Mouse (Mus musculus) hindbrain, embryonic 16.5 days (tissue): ENCODE results near the gene Dnm3. TPM values are rescaled to one million over a fixed set of nuclear protein-coding genes. Genes with fewer than 3 reads are reported as not detected.

Source experiments
- ATAC-seq: fragments of 200-750 bp; cut with Nextera tagmentation; 2 replicates; pipeline ENCODE4 v1.8.0; 2017; ENCODE audit warnings: moderate TSS enrichment, moderate library complexity
- H3K27ac ChIP-seq: fragments of 300-500 bp; sonication (generic); 2 replicates; pipeline ENCODE4 v1.5.1; 2014; ENCODE audit warnings: low read depth, mild to moderate bottlenecking, control low read depth, low read length, moderate library complexity
- H3K27me3 ChIP-seq: fragments of 300-500 bp; sonication (generic); replicated peaks from 2 replicates; pipeline ENCODE4 v1.6.1; 2014; ENCODE audit warnings: low read length; ENCODE audit not compliant: control insufficient read depth, insufficient read depth
- H3K36me3 ChIP-seq: fragments of 300-500 bp; sonication (generic); 2 replicates; pipeline ENCODE4 v1.6.1; 2014; ENCODE audit warnings: mild to moderate bottlenecking, low read length, moderate library complexity, mixed read lengths; ENCODE audit not compliant: control insufficient read depth, insufficient read depth
- H3K4me1 ChIP-seq: fragments of 300-500 bp; sonication (generic); 2 replicates; pipeline ENCODE4 v1.6.1; 2014; ENCODE audit warnings: low read depth, low read length; ENCODE audit not compliant: control insufficient read depth, insufficient read depth
- H3K4me2 ChIP-seq: fragments of 300-500 bp; sonication (generic); 2 replicates; pipeline ENCODE4 v1.6.1; 2014; ENCODE audit warnings: mild to moderate bottlenecking, low read length, control low read depth, moderate library complexity
- H3K4me3 ChIP-seq: fragments of 300-500 bp; sonication (generic); 2 replicates; pipeline ENCODE4 v1.5.1; 2014; ENCODE audit warnings: mild to moderate bottlenecking, low read length, control low read depth, moderate library complexity
- H3K9ac ChIP-seq: fragments of 300-500 bp; sonication (generic); 2 replicates; pipeline ENCODE4 v1.6.1; 2014; ENCODE audit warnings: low read depth, mild to moderate bottlenecking, control low read depth, low read length, moderate library complexity
- H3K9me3 ChIP-seq: fragments of 300-500 bp; sonication (generic); 2 replicates; pipeline ENCODE4 v1.6.1; 2014; ENCODE audit warnings: mild to moderate bottlenecking, low read length, moderate library complexity; ENCODE audit not compliant: control insufficient read depth
- WGBS: fragments of 180-500 bp; shearing (Covaris S2); extraction: QIAGEN DNeasy Blood & Tissue Kit; methylation state at CpG from one replicate; pipeline ENCODE4 v1.1.7; 2014; 5-methylcytosine and 5-hydroxymethylcytosine counted together
- polyA plus RNA-seq: library from polyadenylated mRNA; unstranded; fragments of >200 nt; fragmentation: Nextera tagmentation; extraction: Ambion mirVana; gene quantifications from 2 replicates; pipeline ENCODE4 v1.2.1, GENCODE M21; 2015

Dnm3 gene
- polyA plus RNA-seq, 1 experiment from 2014 or later: 57.1 TPM

- no peak overlapping the region for H3K9ac ChIP-seq
- H3K27me3 ChIP-seq: no peaks in the 10 kb centered on the region
- H3K9me3 ChIP-seq: no peaks in the 10 kb centered on the region
- no peak overlapping the region for H3K4me2 ChIP-seq
- no peaks in the 10 kb centered on the region for H3K4me1 ChIP-seq
- 66% methylated on average over 2 of the region's 2 CpGs for WGBS
- H3K27ac ChIP-seq: no peak overlapping the region
- H3K36me3 ChIP-seq: 0 out of 2 replicates have a peak, but pooled peaks cover 3% of the 10 kb centered on the region
- no peak for ATAC-seq
- H3K4me3 ChIP-seq: no peak overlapping the region
Observed at GRCm38 (mm10) chr1:162323142-162323541, 154.7 kb downstream of the Dnm3 start.

- no peak overlapping the region for H3K4me3 ChIP-seq
- H3K4me2 ChIP-seq: peak overlapping the region; percentile 30
- no peaks in the 10 kb centered on the region for H3K27me3 ChIP-seq
- peak; percentile 93 for ATAC-seq
- H3K4me1 ChIP-seq: no peaks in the 10 kb centered on the region
- H3K36me3 ChIP-seq: 0 out of 2 replicates have a peak, but pooled peaks cover 3% of the 10 kb centered on the region
- 33% methylated on average over 11 of the region's 11 CpGs for WGBS
- H3K9me3 ChIP-seq: no peaks in the 10 kb centered on the region
- H3K27ac ChIP-seq: no peak overlapping the region
- peak overlapping the region; percentile 41; the same call in 1 of the 2 replicates for H3K9ac ChIP-seq
Observed at GRCm38 (mm10) chr1:162313451-162314276, 164.2 kb downstream of the Dnm3 start.

GRCm38 (mm10) chr1:162312621-162313020, 165.2 kb downstream of the Dnm3 start:
- Histone ChIP-seq H3K4me2 (no peak overlapping the region), H3K9ac (no peak overlapping the region), H3K4me1 (no peaks in the 10 kb centered on the region), H3K9me3 (no peaks in the 10 kb centered on the region), H3K4me3 (no peak overlapping the region), H3K36me3 (no peaks in the 10 kb centered on the region), H3K27me3 (no peaks in the 10 kb centered on the region), H3K27ac (no peak overlapping the region)
- ATAC-seq: no peak
- WGBS: 69% methylated on average over 2 of the region's 2 CpGs

DNA sequence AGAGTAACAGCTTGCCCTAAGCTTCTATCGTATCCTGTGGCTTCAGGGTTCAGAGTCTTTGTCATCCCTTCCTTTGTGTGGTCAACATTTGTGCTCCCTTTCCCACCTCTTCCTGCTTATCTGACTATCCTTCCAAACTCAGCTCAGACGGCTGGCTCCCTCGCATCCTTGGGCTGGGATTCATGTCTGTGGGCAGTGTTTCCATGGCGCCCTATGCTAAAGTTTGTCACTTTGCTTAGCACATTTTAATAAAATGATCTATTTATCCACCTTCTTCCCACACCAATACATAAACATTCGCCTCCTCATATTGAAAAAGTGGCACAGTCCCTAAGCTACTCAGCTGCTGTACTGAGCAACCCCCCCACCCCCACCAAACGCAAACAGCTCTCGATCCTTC, 165.7 kb downstream of the Dnm3 start:
- WGBS: 67% methylated on average over 7 of the region's 7 CpGs

GRCm38 (mm10) chr1:162305247-162305646, 172.6 kb downstream of the Dnm3 start:
- no peaks in the 10 kb centered on the region for H3K4me1 ChIP-seq
- H3K4me2 ChIP-seq: no peak overlapping the region
- H3K9me3 ChIP-seq: no peaks in the 10 kb centered on the region
- H3K4me3 ChIP-seq: no peak overlapping the region
- H3K36me3 ChIP-seq: no peaks in the 10 kb centered on the region; the same call in 1 of the 2 replicates
- no peaks in the 10 kb centered on the region for H3K27me3 ChIP-seq
- no peak overlapping the region for H3K9ac ChIP-seq
- WGBS: 82% methylated on average over 6 of the region's 6 CpGs
- ATAC-seq: no peak
- H3K27ac ChIP-seq: no peak overlapping the region

More for the DNA sequence above, 165.7 kb downstream of the Dnm3 start:
- H3K36me3 ChIP-seq: no peaks in the 10 kb centered on the region
- ATAC-seq: no peak
- no peak overlapping the region for H3K9ac ChIP-seq
- H3K4me1 ChIP-seq: no peaks in the 10 kb centered on the region
- H3K27ac ChIP-seq: no peak overlapping the region
- H3K9me3 ChIP-seq: no peaks in the 10 kb centered on the region
- H3K4me3 ChIP-seq: no peak overlapping the region
- H3K4me2 ChIP-seq: no peak overlapping the region
- no peaks in the 10 kb centered on the region for H3K27me3 ChIP-seq

GRCm38 (mm10) chr1:162302480-162302879, 175.4 kb downstream of the Dnm3 start:
- H3K9me3 ChIP-seq: no peaks in the 10 kb centered on the region
- no peak overlapping the region for H3K27ac ChIP-seq
- no peak overlapping the region for H3K4me3 ChIP-seq
- H3K4me1 ChIP-seq: no peaks in the 10 kb centered on the region; the same call in 1 of the 2 replicates
- H3K9ac ChIP-seq: no peak overlapping the region
- H3K27me3 ChIP-seq: no peaks in the 10 kb centered on the region
- H3K36me3 ChIP-seq: no peaks in the 10 kb centered on the region; the same call in 1 of the 2 replicates
- no peak for ATAC-seq
- 54% methylated on average over 4 of the region's 4 CpGs for WGBS
- H3K4me2 ChIP-seq: no peak overlapping the region

- Histone ChIP-seq H3K4me3 (no peak overlapping the region), H3K9ac (no peak overlapping the region), H3K36me3 (no peaks in the 10 kb centered on the region), H3K27ac (no peak overlapping the region), H3K9me3 (no peaks in the 10 kb centered on the region), H3K27me3 (no peaks in the 10 kb centered on the region), H3K4me2 (no peak overlapping the region), H3K4me1 (no peaks in the 10 kb centered on the region; the same call in 1 of the 2 replicates)
- WGBS: 71% methylated on average over 12 of the region's 12 CpGs
- peak; percentile 50; the same call in 1 of the 2 replicates for ATAC-seq
Observed at GRCm38 (mm10) chr1:162299558-162300319, 178.1 kb downstream of the Dnm3 start.

DNA sequence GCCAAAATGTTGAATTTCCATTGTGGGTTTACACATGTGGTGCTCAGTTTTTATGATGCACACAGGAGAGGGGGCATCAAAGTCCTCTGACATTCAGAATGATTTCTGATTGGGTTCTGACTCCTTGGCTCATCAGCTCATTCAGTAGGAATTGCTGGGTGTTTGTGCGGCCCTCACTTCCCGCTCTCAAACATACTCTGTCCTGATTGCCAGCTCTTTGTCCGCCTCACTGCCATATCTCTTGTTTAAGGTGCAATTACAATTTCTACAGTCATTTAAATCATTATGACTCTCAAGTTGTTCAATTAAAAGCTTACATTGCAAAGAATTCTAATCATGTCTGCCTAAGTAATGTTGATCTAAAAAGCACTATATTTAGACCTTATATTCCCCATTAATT, 179.3 kb downstream of the Dnm3 start:
- Histone ChIP-seq H3K9ac (no peak overlapping the region), H3K36me3 (no peaks in the 10 kb centered on the region), H3K9me3 (no peaks in the 10 kb centered on the region), H3K4me1 (no peaks in the 10 kb centered on the region; the same call in 1 of the 2 replicates), H3K27ac (no peak overlapping the region), H3K27me3 (no peaks in the 10 kb centered on the region), H3K4me2 (no peak overlapping the region), H3K4me3 (no peak overlapping the region)
- ATAC-seq: no peak
- WGBS: 95% methylated on average over 3 of the region's 3 CpGs

DNA sequence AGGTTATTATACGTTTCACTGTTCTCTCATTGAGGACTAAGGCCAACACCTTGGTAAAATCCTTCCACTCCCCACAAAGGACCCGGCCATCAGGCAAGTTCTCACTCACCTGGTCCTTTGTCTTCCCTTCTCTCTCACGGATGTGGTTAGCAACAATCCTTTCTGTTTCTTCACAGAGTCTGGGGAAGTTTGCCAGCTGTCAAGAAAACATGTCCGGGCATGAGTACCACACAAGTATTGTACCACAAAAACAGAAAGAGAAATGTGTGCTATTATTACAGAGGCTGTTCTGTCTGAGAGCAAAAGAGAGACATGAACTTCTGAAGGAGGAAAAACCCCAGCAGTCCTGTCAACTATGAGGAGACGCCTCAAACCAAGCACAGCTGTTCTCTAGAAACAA, 182.4 kb downstream of the Dnm3 start:
- no peak for ATAC-seq
- Histone ChIP-seq H3K4me2 (no peak overlapping the region), H3K4me1 (no peaks in the 10 kb centered on the region; the same call in 1 of the 2 replicates), H3K36me3 (no peaks in the 10 kb centered on the region), H3K9me3 (no peaks in the 10 kb centered on the region), H3K27ac (no peak overlapping the region), H3K27me3 (no peaks in the 10 kb centered on the region), H3K9ac (no peak overlapping the region), H3K4me3 (no peak overlapping the region)
- WGBS: 83% methylated on average over 5 of the region's 5 CpGs
